Mouse (Mus musculus): ENCODE data around the gene Zscan22. TPM values are rescaled to one million over a fixed set of nuclear protein-coding genes. Genes with fewer than 3 reads are reported as not detected.

The Zscan22 gene
- total RNA-seq, 1 experiment, result 5.7 TPM

- Histone ChIP-seq H3K9me3 (ENCODE audit: control insufficient read depth, insufficient read depth, low read depth, low read length) (no peaks in the 10 kb centered on the region), H3K4me3 (ENCODE audit: insufficient read depth in 1 of 2, low read depth in 1 of 2, low read length in 2 of 2, poor library complexity in 1 of 2, severe bottlenecking in 1 of 2) (no peak overlapping the region), H3K27ac (ENCODE audit: insufficient read depth, low read depth, low read length, poor library complexity, severe bottlenecking) (no peak overlapping the region), H3K9ac (ENCODE audit: insufficient read depth, low read depth, low read length, poor library complexity, severe bottlenecking) (no peak overlapping the region), H3K36me3 (ENCODE audit: control insufficient read depth, insufficient read depth, low read length, poor library complexity, severe bottlenecking) (no peaks in the 10 kb centered on the region), H3K4me1 (ENCODE audit: control insufficient read depth in 2 of 2, insufficient read depth in 2 of 2, low read length in 2 of 2, poor library complexity in 1 of 2) (no peaks in the 10 kb centered on the region)
- TF ChIP-seq ZNF384 (IDR thresholded peaks at IDR 0.05; ENCODE audit: low read depth, low read length), result no peak
- TF ChIP-seq CHD2 (IDR thresholded peaks at IDR 0.05; ENCODE audit: low read depth, low read length), result no peak
- TF ChIP-seq HCFC1 (IDR thresholded peaks at IDR 0.05; ENCODE audit: borderline replicate concordance, insufficient read depth, low read length), result no peak
- TF ChIP-seq ZC3H11A (IDR thresholded peaks at IDR 0.05; ENCODE audit: borderline replicate concordance, low read depth, low read length), result no peak
- TF ChIP-seq MAFK (IDR thresholded peaks at IDR 0.05; ENCODE audit: insufficient read depth, low read depth, low read length), result no peak
- in situ Hi-C loops (cut with MboI; ENCODE audit: low sequenced_read_pairs in 2 of 2, unreplicated experiment in 2 of 2), result no loop called here
- DNase-seq (ENCODE audit: low read depth, low spot score), result no peak
Measured at GRCm38 (mm10) chr7:12940599-12940998, 43.0 kb downstream of the Zscan22 start.

GRCm38 (mm10) chr7:12943488-12943887, 45.9 kb downstream of the Zscan22 start:
- H3K9me3 ChIP-seq (ENCODE audit: control insufficient read depth, insufficient read depth, low read depth, low read length), result no peaks in the 10 kb centered on the region
- no peak overlapping the region for H3K27ac ChIP-seq (ENCODE audit: insufficient read depth, low read depth, low read length, poor library complexity, severe bottlenecking)
- DNase-seq (ENCODE audit: low read depth, low spot score), result no peak
- H3K36me3 ChIP-seq (ENCODE audit: control insufficient read depth, insufficient read depth, low read length, poor library complexity, severe bottlenecking), result no peaks in the 10 kb centered on the region
- no peaks in the 10 kb centered on the region for H3K4me1 ChIP-seq (ENCODE audit: control insufficient read depth in 2 of 2, insufficient read depth in 2 of 2, low read length in 2 of 2, poor library complexity in 1 of 2)
- H3K9ac ChIP-seq (ENCODE audit: insufficient read depth, low read depth, low read length, poor library complexity, severe bottlenecking), result no peak overlapping the region
- no peak overlapping the region for H3K4me3 ChIP-seq (ENCODE audit: insufficient read depth in 1 of 2, low read depth in 1 of 2, low read length in 2 of 2, poor library complexity in 1 of 2, severe bottlenecking in 1 of 2)
- in situ Hi-C loops (cut with MboI; ENCODE audit: low sequenced_read_pairs in 2 of 2, unreplicated experiment in 2 of 2), result no loop called here
- TF ChIP-seq ZNF384 (IDR thresholded peaks at IDR 0.05; ENCODE audit: low read depth, low read length), result no peak
- peak; percentile 60; the same call in 1 of the 2 replicates for TF ChIP-seq ZC3H11A (IDR thresholded peaks at IDR 0.05; ENCODE audit: borderline replicate concordance, low read depth, low read length)

GRCm38 (mm10) chr7:12949032-12949871, 51.6 kb downstream of the Zscan22 start:
- H3K9ac ChIP-seq (ENCODE audit: insufficient read depth, low read depth, low read length, poor library complexity, severe bottlenecking), result peak overlapping the region; percentile 95
- peak overlapping the region; percentile 71 to 77 for H3K4me3 ChIP-seq (ENCODE audit: insufficient read depth in 1 of 2, low read depth in 1 of 2, low read length in 2 of 2, poor library complexity in 1 of 2, severe bottlenecking in 1 of 2)
- no peaks in the 10 kb centered on the region for H3K36me3 ChIP-seq (ENCODE audit: control insufficient read depth, insufficient read depth, low read length, poor library complexity, severe bottlenecking)
- in situ Hi-C loops (cut with MboI; ENCODE audit: low sequenced_read_pairs in 2 of 2, unreplicated experiment in 2 of 2), result no loop called here
- TF ChIP-seq ZC3H11A (IDR thresholded peaks at IDR 0.05; ENCODE audit: borderline replicate concordance, low read depth, low read length), result no peak
- TF ChIP-seq HCFC1 (IDR thresholded peaks at IDR 0.05; ENCODE audit: borderline replicate concordance, insufficient read depth, low read length), result no peak
- no peak for TF ChIP-seq MAFK (IDR thresholded peaks at IDR 0.05; ENCODE audit: insufficient read depth, low read depth, low read length)
- TF ChIP-seq CHD2 (IDR thresholded peaks at IDR 0.05; ENCODE audit: low read depth, low read length), result no peak
- no peak for TF ChIP-seq ZNF384 (IDR thresholded peaks at IDR 0.05; ENCODE audit: low read depth, low read length)
- no peaks in the 10 kb centered on the region for H3K9me3 ChIP-seq (ENCODE audit: control insufficient read depth, insufficient read depth, low read depth, low read length)
- peaks cover 0 to 3% of the 10 kb centered on the region in 2 experiments; a peak in 1 of 4 replicates for H3K4me1 ChIP-seq (ENCODE audit: control insufficient read depth in 2 of 2, insufficient read depth in 2 of 2, low read length in 2 of 2, poor library complexity in 1 of 2)
- H3K27ac ChIP-seq (ENCODE audit: insufficient read depth, low read depth, low read length, poor library complexity, severe bottlenecking), result peak overlapping the region; percentile 78
- peak; percentile 96 for DNase-seq (ENCODE audit: low read depth, low spot score)

- H3K9me3 ChIP-seq (ENCODE audit: control insufficient read depth, insufficient read depth, low read depth, low read length), result no peaks in the 10 kb centered on the region
- DNase-seq (ENCODE audit: low read depth, low spot score), result no peak
- peaks cover 0 to 3% of the 10 kb centered on the region in 2 experiments; a peak in 1 of 4 replicates for H3K4me1 ChIP-seq (ENCODE audit: control insufficient read depth in 2 of 2, insufficient read depth in 2 of 2, low read length in 2 of 2, poor library complexity in 1 of 2)
- no peaks in the 10 kb centered on the region for H3K36me3 ChIP-seq (ENCODE audit: control insufficient read depth, insufficient read depth, low read length, poor library complexity, severe bottlenecking)
- H3K4me3 ChIP-seq (ENCODE audit: insufficient read depth in 1 of 2, low read depth in 1 of 2, low read length in 2 of 2, poor library complexity in 1 of 2, severe bottlenecking in 1 of 2), result peak overlapping the region; percentile 71 to 77
- peak overlapping the region; percentile 95 for H3K9ac ChIP-seq (ENCODE audit: insufficient read depth, low read depth, low read length, poor library complexity, severe bottlenecking)
- in situ Hi-C loops (cut with MboI; ENCODE audit: low sequenced_read_pairs in 2 of 2, unreplicated experiment in 2 of 2), result no loop called here
- peak overlapping the region; percentile 55 for H3K27ac ChIP-seq (ENCODE audit: insufficient read depth, low read depth, low read length, poor library complexity, severe bottlenecking)
- no peak for TF ChIP-seq ZNF384 (IDR thresholded peaks at IDR 0.05; ENCODE audit: low read depth, low read length)
- TF ChIP-seq HCFC1 (IDR thresholded peaks at IDR 0.05; ENCODE audit: borderline replicate concordance, insufficient read depth, low read length), result no peak
- no peak for TF ChIP-seq ZC3H11A (IDR thresholded peaks at IDR 0.05; ENCODE audit: borderline replicate concordance, low read depth, low read length)
- no peak for TF ChIP-seq CHD2 (IDR thresholded peaks at IDR 0.05; ENCODE audit: low read depth, low read length)
- no peak for TF ChIP-seq MAFK (IDR thresholded peaks at IDR 0.05; ENCODE audit: insufficient read depth, low read depth, low read length)
Measured at GRCm38 (mm10) chr7:12949872-12950229, 52.2 kb downstream of the Zscan22 start.

Measured in ES-E14 (cell line).